Mouse (Mus musculus) E14TG2a.4 (cell line): ENCODE data around the gene Atp7b.

Experiments
- H3K27me3 ChIP-seq: 2 replicates; pipeline ENCODE4 v1.6.1; 2014; ENCODE audit warnings: low read length, control low read depth; ENCODE audit not compliant: insufficient read depth
- H3K36me3 ChIP-seq: 2 replicates; pipeline ENCODE4 v1.6.1; 2014; ENCODE audit warnings: low read length, control low read depth; ENCODE audit not compliant: insufficient read depth
- H3K4me1 ChIP-seq: replicated peaks from 2 replicates; pipeline ENCODE4 v1.6.1; 2014; ENCODE audit warnings: low read depth, low read length, control low read depth
- H3K4me3 ChIP-seq: replicated peaks from 2 replicates; pipeline ENCODE4 v1.5.1; 2014; ENCODE audit warnings: mild to moderate bottlenecking, low read length
- H3K9me3 ChIP-seq: 2 replicates; pipeline ENCODE4 v1.6.1; 2014; ENCODE audit warnings: low read length, control low read depth
- CTCF ChIP-seq: conservative IDR thresholded peaks from 2 replicates; pipeline ENCODE4 v1.5.1; 2014; ENCODE audit warnings: low read length
- NANOG ChIP-seq: IDR thresholded peaks from 2 replicates; pipeline ENCODE4 v1.6.1; 2014; ENCODE audit warnings: borderline replicate concordance, low read length, mixed read lengths
- POU5F1 ChIP-seq: IDR thresholded peaks from 2 replicates; pipeline ENCODE4 v1.6.1; 2014; ENCODE audit warnings: low read length, borderline replicate concordance

Atp7b gene

GRCm38 (mm10) chr8:22059821-22060445 lies at the start of gene Atp7b:
Atp7b (minus strand) TSS chr8:22060305.
- Histone ChIP-seq H3K4me1 (peaks cover 25% of the 10 kb centered on the region), H3K36me3 (peaks cover 33% of the 10 kb centered on the region), H3K9me3 (no peaks in the 10 kb centered on the region), H3K27me3 (peaks cover 38% of the 10 kb centered on the region), H3K4me3 (peak within 1 kb of the TSS; percentile 94)
- no peak for TF ChIP-seq NANOG

- Histone ChIP-seq H3K4me1 (no peaks in the 10 kb centered on the region), H3K36me3 (no peaks in the 10 kb centered on the region), H3K27me3 (no peaks in the 10 kb centered on the region), H3K4me3 (no peak overlapping the region), H3K9me3 (no peaks in the 10 kb centered on the region)
- no peak for TF ChIP-seq NANOG
- TF ChIP-seq CTCF, result no peak
- TF ChIP-seq POU5F1, result no peak
Measured at GRCm38 (mm10) chr8:22107020-22107419, 46.9 kb upstream of the Atp7b start.

- TF ChIP-seq NANOG (no peak), POU5F1 (no peak), CTCF (0 out of 2 replicates have a peak, but pooled peaks have one; percentile 19)
- H3K36me3 ChIP-seq, result no peaks in the 10 kb centered on the region
Measured at GRCm38 (mm10) chr8:22091568-22091967, 31.5 kb upstream of the Atp7b start.

GRCm38 (mm10) chr8:22089226-22089625 lies 29.1 kb upstream of the Atp7b start:
- Histone ChIP-seq H3K27me3 (no peaks in the 10 kb centered on the region), H3K4me1 (no peaks in the 10 kb centered on the region), H3K36me3 (no peaks in the 10 kb centered on the region), H3K9me3 (no peaks in the 10 kb centered on the region), H3K4me3 (no peak overlapping the region)
- TF ChIP-seq NANOG (no peak), CTCF (peak; percentile 20; the same call in 1 of the 2 replicates)

More at GRCm38 (mm10) chr8:22091568-22091967, 31.5 kb upstream of the Atp7b start:
- no peaks in the 10 kb centered on the region for H3K9me3 ChIP-seq
- no peak overlapping the region for H3K4me3 ChIP-seq
- no peaks in the 10 kb centered on the region for H3K27me3 ChIP-seq
- no peaks in the 10 kb centered on the region for H3K4me1 ChIP-seq

GRCm38 (mm10) chr8:22079313-22080007 lies 19.4 kb upstream of the Atp7b start:
- H3K4me3 ChIP-seq, result no peak overlapping the region
- H3K36me3 ChIP-seq, result no peaks in the 10 kb centered on the region
- H3K9me3 ChIP-seq, result no peaks in the 10 kb centered on the region

GRCm38 (mm10) chr8:22061126-22061525 lies 1.0 kb upstream of the Atp7b start:
- no peak for TF ChIP-seq CTCF
- no peak for TF ChIP-seq NANOG
- TF ChIP-seq POU5F1, result no peak
- Histone ChIP-seq H3K27me3 (peaks cover 38% of the 10 kb centered on the region), H3K4me1 (peaks cover 23% of the 10 kb centered on the region), H3K4me3 (peak overlapping the region; percentile 90), H3K9me3 (peaks cover 10% of the 10 kb centered on the region; the same call in 1 of the 2 replicates), H3K36me3 (peaks cover 45% of the 10 kb centered on the region)

More at GRCm38 (mm10) chr8:22079313-22080007, 19.4 kb upstream of the Atp7b start:
- Histone ChIP-seq H3K27me3 (no peaks in the 10 kb centered on the region), H3K4me1 (no peaks in the 10 kb centered on the region)
- TF ChIP-seq CTCF, result no peak

- peaks cover 38% of the 10 kb centered on the region for H3K36me3 ChIP-seq
Measured at GRCm38 (mm10) chr8:22060446-22060889, 363 bp upstream of the Atp7b start, which contains the start of gene Alg11. Alg11 (plus strand) TSS chr8:22060721.

GRCm38 (mm10) chr8:22059153-22059738 lies 859 bp downstream of the Atp7b start:
- H3K4me3 ChIP-seq, result peak overlapping the region; percentile 94
- peaks cover 29% of the 10 kb centered on the region for H3K4me1 ChIP-seq

More at GRCm38 (mm10) chr8:22060446-22060889, 363 bp upstream of the Atp7b start, which contains the start of gene Alg11:
- no peak for TF ChIP-seq POU5F1
- TF ChIP-seq NANOG, result no peak
- TF ChIP-seq CTCF, result no peak
- Histone ChIP-seq H3K27me3 (peaks cover 38% of the 10 kb centered on the region), H3K4me1 (peaks cover 23% of the 10 kb centered on the region), H3K9me3 (peaks cover 3% of the 10 kb centered on the region; the same call in 1 of the 2 replicates), H3K4me3 (peak within 1 kb of the TSS; percentile 94)

More at GRCm38 (mm10) chr8:22059153-22059738, 859 bp downstream of the Atp7b start:
- Histone ChIP-seq H3K27me3 (peaks cover 38% of the 10 kb centered on the region), H3K9me3 (no peaks in the 10 kb centered on the region), H3K36me3 (peaks cover 26% of the 10 kb centered on the region)
- TF ChIP-seq CTCF (no peak), NANOG (no peak), POU5F1 (no peak)
